Mouse (Mus musculus) heart, adult 2 months (tissue): ENCODE measurements around the gene Nfyb.

Source experiments
- CTCF ChIP-seq: fragments of 200-600 bp; IDR thresholded peaks from 2 replicates; pipeline ENCODE4 v1.8.1; 2022; ENCODE audit warnings: antibody characterized with exemption, mild to moderate bottlenecking, moderate library complexity
- EP300 ChIP-seq: fragments of 200-500 bp; IDR thresholded peaks from 2 replicates; pipeline ENCODE4 v1.6.1; 2011; ENCODE audit warnings: low read depth, low read length, control low read depth; ENCODE audit not compliant: insufficient read depth

GRCm38 (mm10) chr10:82780816-82781215 is 16.9 kb upstream of the Nfyb start:
- TF ChIP-seq CTCF: no peak
- no peak for TF ChIP-seq EP300
